Mouse (Mus musculus) heart, embryonic 12.5 days (tissue): ENCODE data around the gene Psmc3. TPM values are rescaled to one million over a fixed set of nuclear protein-coding genes. Genes with fewer than 3 reads are reported as not detected.

Experiments
- ATAC-seq: fragments of 200-750 bp; cut with Nextera tagmentation; 2 replicates; pipeline ENCODE4 v1.8.0; 2017; ENCODE audit warnings: moderate TSS enrichment, moderate library complexity; ENCODE audit not compliant: insufficient number of reproducible peaks, low FRiP score
- H3K27ac ChIP-seq: fragments of 300-500 bp; sonication (generic); 2 replicates; pipeline ENCODE4 v1.5.1; 2016; ENCODE audit warnings: mild to moderate bottlenecking, moderate library complexity; ENCODE audit not compliant: poor library complexity, severe bottlenecking
- H3K27me3 ChIP-seq: fragments of 300-500 bp; sonication (generic); replicated peaks from 2 replicates; pipeline ENCODE4 v1.6.1; 2016; ENCODE audit warnings: mild to moderate bottlenecking, moderate library complexity
- H3K36me3 ChIP-seq: fragments of 300-500 bp; sonication (generic); 2 replicates; pipeline ENCODE4 v1.6.1; 2016; ENCODE audit warnings: mild to moderate bottlenecking, moderate library complexity
- H3K4me1 ChIP-seq: fragments of 300-500 bp; sonication (generic); replicated peaks from 2 replicates; pipeline ENCODE4 v1.6.1; 2016; ENCODE audit warnings: mild to moderate bottlenecking
- H3K4me2 ChIP-seq: fragments of 300-500 bp; sonication (generic); 2 replicates; pipeline ENCODE4 v1.6.1; 2016; ENCODE audit warnings: mild to moderate bottlenecking, moderate library complexity
- H3K4me3 ChIP-seq: fragments of 300-500 bp; sonication (generic); 2 replicates; pipeline ENCODE4 v1.5.1; 2016; ENCODE audit warnings: mild to moderate bottlenecking
- H3K9ac ChIP-seq: fragments of 300-500 bp; sonication (generic); 2 replicates; pipeline ENCODE4 v1.6.1; 2016; ENCODE audit warnings: mild to moderate bottlenecking, moderate library complexity
- H3K9me3 ChIP-seq: fragments of 300-500 bp; sonication (generic); replicated peaks from 2 replicates; pipeline ENCODE4 v1.6.1; 2016; ENCODE audit warnings: mild to moderate bottlenecking, moderate library complexity
- WGBS: fragments of 180-500 bp; shearing (Covaris S2); methylation state at CpG from one replicate; pipeline ENCODE4 v1.1.7; 2016; 5-methylcytosine and 5-hydroxymethylcytosine counted together
- polyA plus RNA-seq: library from polyadenylated mRNA; unstranded; fragments of >200 nt; fragmentation: Nextera tagmentation; extraction: Ambion mirVana; gene quantifications from 2 replicates; pipeline ENCODE4 v1.2.1, GENCODE M21; 2016

Psmc3 gene
- polyA plus RNA-seq, 1 experiment from 2014 or later: 252 TPM

DNA sequence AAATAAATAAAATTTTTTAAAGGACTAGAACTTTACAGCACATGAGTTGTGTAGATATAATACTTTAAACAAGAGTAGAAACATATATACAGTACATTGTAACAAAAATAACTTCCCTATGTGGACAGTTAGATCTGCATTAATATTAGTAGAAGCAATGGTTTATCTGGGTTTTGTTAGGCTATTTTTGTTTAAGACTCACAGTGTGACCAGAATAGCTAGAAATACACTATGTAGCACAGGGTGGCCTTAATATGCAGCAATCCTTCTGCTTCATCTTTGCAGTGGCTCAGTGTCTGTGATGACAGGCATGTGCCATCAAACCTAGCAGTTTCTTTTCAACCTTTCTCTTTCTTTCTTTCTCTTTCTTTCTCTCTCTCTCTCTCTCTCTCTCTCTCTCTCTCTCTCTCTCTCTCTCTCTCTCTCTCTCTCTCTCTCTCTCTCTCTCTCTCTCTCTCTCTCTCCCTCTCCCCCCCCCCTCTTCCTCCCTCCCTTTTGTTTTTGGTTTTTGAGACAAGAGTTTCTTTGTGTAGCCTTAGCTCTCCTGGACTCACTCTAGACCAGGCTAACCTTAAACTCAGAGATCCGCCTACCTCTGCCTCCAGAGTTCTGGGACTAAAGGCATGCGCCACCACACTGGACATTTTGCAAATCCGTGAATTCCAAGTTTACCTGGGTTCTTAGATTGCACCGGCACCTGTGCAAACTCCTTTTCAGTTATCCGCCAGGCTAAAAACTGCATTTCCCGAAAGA, 452 bp upstream of the Psmc3 start:
- Histone ChIP-seq H3K4me3 (peak overlapping the region; percentile 81), H3K9ac (peak overlapping the region; percentile 68), H3K4me2 (peak overlapping the region; percentile 93), H3K9me3 (no peaks in the 10 kb centered on the region), H3K36me3 (peaks cover 43% of the 10 kb centered on the region), H3K4me1 (peaks cover 14% of the 10 kb centered on the region), H3K27ac (no peak overlapping the region), H3K27me3 (no peaks in the 10 kb centered on the region)
- peak; percentile 42; the same call in 1 of the 2 replicates for ATAC-seq
- 0% methylated on average over 6 of the region's 6 CpGs for WGBS

DNA sequence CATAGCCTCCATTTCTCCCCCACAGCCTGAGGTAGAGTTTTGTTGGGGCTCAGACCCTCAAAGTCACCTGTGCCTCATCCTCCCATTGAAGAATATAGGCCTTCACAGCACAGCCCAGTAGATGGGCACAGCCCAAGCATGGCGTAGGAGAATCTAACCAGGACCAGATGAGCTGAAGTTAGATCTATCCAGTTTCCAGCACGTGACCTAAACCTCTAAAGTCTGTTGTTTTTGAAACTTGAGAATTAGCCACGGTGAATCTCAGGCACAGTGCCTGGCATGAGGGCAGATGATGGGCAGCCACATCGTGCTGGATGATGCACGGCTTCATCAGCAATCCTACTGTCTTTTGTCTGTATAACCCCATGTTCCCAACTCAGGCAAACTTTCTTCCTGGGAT, 4.6 kb downstream of the Psmc3 start:
- Histone ChIP-seq H3K4me3 (no peak overlapping the region), H3K36me3 (peaks cover 76% of the 10 kb centered on the region), H3K4me1 (peaks cover 38% of the 10 kb centered on the region), H3K9ac (no peak overlapping the region), H3K27ac (no peak overlapping the region), H3K27me3 (no peaks in the 10 kb centered on the region), H3K4me2 (no peak overlapping the region), H3K9me3 (no peaks in the 10 kb centered on the region)
- 93% methylated on average over 5 of the region's 5 CpGs for WGBS
- ATAC-seq: no peak

DNA sequence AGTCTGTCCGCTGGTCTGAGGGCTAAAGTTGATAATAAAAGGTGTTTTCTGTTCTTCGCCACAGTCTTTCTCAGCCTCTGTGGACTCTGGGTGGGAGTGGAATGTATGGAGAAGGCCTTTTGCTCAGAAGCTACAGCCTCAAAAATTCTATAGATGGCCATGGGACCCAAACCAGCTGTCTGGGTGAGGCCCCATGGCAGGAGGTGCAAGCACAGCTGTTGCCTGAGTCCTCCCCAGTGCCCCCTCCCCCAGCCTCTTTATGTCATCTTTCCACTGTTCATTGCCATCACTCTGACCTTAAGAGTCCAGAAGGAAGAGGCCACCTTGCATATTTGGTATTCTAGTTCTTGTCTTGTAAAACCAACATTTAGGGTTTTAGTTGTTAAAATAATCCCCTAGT, 5.6 kb downstream of the Psmc3 start:
- ATAC-seq: no peak
- Histone ChIP-seq H3K27me3 (no peaks in the 10 kb centered on the region), H3K9me3 (no peaks in the 10 kb centered on the region), H3K9ac (no peak overlapping the region), H3K4me3 (no peak overlapping the region), H3K4me2 (no peak overlapping the region), H3K36me3 (peaks cover 85% of the 10 kb centered on the region), H3K27ac (no peak overlapping the region), H3K4me1 (peaks cover 38% of the 10 kb centered on the region)
- 96% methylated on average over 2 of the region's 2 CpGs for WGBS

DNA sequence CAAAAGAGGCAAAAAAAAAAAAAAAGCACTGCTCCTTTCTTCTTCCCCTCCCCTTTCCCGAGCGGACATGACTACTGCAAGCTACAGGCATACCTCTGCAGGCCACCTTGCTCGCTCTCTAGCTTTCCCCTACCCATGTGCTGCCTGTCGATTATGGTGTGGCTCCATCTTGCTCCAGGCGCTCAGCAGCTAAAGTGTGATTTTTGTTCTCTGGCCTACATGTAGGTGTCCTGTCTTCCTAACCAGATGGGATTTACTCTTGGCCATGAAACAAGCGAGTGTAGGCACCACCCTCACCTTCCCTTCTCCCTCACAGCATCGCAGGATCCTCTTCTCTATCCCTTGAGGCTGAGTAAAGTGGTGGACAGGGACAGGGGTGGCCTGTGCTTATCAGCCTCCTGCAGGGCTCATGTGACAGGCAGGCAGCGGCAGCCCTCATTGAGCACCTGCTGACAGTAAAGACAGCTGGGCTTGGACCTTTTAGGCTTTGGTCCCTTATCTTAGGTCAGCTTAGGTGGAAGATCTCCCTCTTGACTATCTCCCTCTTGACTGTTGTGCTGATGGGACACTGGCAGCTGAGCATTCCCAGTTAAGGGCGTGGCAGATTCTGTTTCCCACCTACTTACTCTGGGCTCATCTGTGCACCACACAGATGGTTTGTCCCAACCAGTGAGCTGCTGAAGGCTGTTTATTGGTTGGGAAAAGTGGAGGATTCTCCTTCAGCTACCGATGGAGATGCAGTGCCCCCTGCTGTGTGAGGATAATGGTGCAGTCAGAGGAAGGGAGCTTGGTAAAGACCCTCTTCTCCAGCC, 6.9 kb downstream of the Psmc3 start:
- ATAC-seq: peak; percentile 67
- peaks cover 91% of the 10 kb centered on the region for H3K36me3 ChIP-seq
- H3K9me3 ChIP-seq: no peaks in the 10 kb centered on the region
- no peak overlapping the region for H3K9ac ChIP-seq
- H3K4me3 ChIP-seq: no peak overlapping the region
- no peaks in the 10 kb centered on the region for H3K27me3 ChIP-seq
- H3K4me1 ChIP-seq: peaks cover 29% of the 10 kb centered on the region
- H3K27ac ChIP-seq: peak overlapping the region; percentile 81
- 47% methylated on average over 10 of the region's 10 CpGs for WGBS
- H3K4me2 ChIP-seq: no peak overlapping the region

DNA sequence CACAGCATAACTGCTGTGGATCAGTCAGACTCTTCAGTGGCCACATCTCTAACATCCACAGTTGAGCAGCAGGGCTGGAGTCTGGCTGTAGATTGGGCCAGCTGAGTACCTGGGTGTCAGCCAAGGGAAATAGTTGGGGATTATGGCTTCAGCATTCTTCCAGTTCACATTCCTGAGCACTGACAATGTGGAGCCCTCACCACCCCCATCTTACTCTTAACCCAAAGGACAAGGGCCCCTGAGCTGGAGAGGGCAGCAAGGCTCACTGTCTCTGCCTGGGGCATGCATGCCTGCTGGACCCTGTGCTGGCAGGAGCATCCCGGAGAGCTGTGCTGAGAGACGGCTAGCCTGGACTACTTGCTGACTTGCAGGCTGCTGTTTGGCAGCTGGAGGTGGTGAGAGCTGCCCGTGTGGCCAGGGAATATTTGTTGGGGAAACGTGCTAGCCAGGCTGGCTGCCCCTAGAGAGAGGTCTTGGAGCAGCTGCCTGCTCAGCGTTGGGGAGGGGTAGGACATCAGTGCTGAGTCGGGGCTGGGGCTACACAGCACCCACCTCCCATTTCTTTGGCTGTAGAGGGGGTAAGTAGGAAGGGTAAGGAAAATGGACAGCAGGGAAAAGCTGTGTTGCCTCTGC, 8.2 kb downstream of the Psmc3 start:
- no peaks in the 10 kb centered on the region for H3K9me3 ChIP-seq
- H3K27ac ChIP-seq: peak overlapping the region; percentile 81
- H3K4me1 ChIP-seq: peaks cover 30% of the 10 kb centered on the region
- H3K9ac ChIP-seq: 0 out of 2 replicates have a peak overlapping the region, but pooled peaks have one; percentile 29
- 62% methylated on average over 6 of the region's 6 CpGs for WGBS
- no peak for ATAC-seq
- H3K36me3 ChIP-seq: peaks cover 85% of the 10 kb centered on the region
- H3K4me2 ChIP-seq: 0 out of 2 replicates have a peak overlapping the region, but pooled peaks have one; percentile 14
- H3K4me3 ChIP-seq: no peak overlapping the region
- H3K27me3 ChIP-seq: no peaks in the 10 kb centered on the region

DNA sequence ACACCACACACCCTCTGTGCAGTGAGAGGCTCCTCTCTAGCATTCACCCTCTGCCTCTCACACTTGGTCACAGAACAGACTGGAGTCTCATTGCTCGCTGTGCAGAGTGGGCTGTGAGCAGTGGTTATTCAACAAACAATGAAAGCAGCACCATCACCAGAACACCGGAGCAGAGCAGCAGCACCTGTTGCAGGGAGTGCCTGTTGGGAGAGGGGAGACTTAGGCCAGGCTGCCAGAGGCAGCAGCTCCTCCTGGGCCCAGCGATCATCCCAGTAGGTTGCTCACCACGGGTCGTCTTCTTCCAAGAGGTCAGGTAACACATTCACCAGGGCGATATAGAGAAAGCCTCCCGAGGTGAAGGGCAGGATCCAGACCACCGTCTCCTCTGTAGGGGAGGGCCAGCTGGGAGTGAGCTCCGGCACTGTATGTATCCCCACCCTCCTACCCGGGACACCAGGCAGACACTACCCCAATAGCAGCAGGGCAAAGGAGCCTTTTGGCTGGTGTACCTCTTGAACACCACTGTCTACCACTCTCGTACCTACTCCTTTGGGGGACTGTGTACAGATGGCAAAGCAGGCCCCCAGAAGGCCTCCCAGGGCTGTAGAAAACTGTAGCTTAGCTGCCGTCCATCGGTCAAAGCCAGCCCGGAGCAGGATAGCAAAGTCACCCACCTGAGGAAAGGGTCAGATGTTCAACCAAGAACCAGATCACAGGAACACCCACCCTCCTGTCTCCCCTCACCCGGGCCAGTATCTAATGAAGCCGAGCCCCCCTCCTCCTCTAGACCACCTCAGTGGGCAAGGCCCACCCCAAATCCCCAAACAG, 9.2 kb downstream of the Psmc3 start:
- peak overlapping the region; percentile 81; the same call in 1 of the 2 replicates for H3K27ac ChIP-seq
- no peak overlapping the region for H3K4me3 ChIP-seq
- no peaks in the 10 kb centered on the region for H3K27me3 ChIP-seq
- no peak for ATAC-seq
- WGBS: 90% methylated on average over 16 of the region's 16 CpGs
- H3K36me3 ChIP-seq: peaks cover 80% of the 10 kb centered on the region
- no peaks in the 10 kb centered on the region for H3K9me3 ChIP-seq
- H3K4me1 ChIP-seq: peaks cover 30% of the 10 kb centered on the region
- H3K4me2 ChIP-seq: no peak overlapping the region
- peak overlapping the region; percentile 38; the same call in 1 of the 2 replicates for H3K9ac ChIP-seq

DNA sequence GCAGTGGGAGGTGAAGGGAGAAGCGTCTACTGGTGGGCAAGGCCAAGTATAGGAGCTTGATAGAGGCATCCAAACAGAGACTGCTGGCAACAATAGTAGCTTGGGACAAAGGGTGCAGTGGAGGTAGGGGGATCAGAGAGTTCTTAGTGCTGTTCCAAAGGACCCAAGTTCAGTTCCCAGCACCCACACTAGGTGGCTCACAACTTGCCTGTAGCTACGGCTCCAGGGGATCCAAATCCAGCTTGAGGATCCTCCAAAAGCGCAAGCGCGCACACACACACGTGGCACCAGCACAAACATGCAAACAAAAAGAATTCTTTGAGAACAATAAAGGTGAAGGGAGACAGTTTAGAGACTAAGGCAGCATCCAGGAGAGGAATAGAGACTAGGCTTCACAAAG, 10.4 kb downstream of the Psmc3 start:
- Histone ChIP-seq H3K9me3 (no peaks in the 10 kb centered on the region), H3K27me3 (no peaks in the 10 kb centered on the region), H3K4me2 (no peak overlapping the region), H3K4me3 (no peak overlapping the region), H3K9ac (no peak overlapping the region), H3K27ac (no peak overlapping the region), H3K36me3 (peaks cover 69% of the 10 kb centered on the region), H3K4me1 (peaks cover 42% of the 10 kb centered on the region)
- ATAC-seq: no peak
- 92% methylated on average over 6 of the region's 6 CpGs for WGBS

DNA sequence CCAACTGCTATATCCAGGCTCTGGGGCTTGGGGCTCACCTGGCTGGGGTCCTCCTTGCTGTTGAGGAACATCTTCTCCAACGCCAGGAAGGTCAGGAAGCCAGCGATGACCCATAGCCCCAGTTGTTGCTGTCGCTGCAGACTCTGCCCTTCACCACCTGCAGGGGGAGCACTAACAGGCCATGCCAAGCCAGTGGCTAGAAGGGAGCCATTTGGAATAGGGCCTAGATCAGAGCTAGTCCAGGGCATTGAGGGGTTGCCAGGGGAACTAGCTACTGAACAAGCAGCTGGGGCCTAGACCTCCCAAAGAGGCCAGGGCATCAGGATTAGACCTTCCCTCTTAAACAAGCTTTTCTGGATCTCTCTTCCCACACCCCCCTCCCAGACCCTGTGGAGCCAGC, 11.7 kb downstream of the Psmc3 start:
- H3K4me3 ChIP-seq: no peak overlapping the region
- H3K36me3 ChIP-seq: peaks cover 60% of the 10 kb centered on the region
- no peak overlapping the region for H3K27ac ChIP-seq
- ATAC-seq: no peak
- no peaks in the 10 kb centered on the region for H3K9me3 ChIP-seq
- no peak overlapping the region for H3K4me2 ChIP-seq
- H3K27me3 ChIP-seq: no peaks in the 10 kb centered on the region
- H3K4me1 ChIP-seq: peaks cover 43% of the 10 kb centered on the region
- 48% methylated on average over 3 of the region's 3 CpGs for WGBS
- H3K9ac ChIP-seq: no peak overlapping the region

DNA sequence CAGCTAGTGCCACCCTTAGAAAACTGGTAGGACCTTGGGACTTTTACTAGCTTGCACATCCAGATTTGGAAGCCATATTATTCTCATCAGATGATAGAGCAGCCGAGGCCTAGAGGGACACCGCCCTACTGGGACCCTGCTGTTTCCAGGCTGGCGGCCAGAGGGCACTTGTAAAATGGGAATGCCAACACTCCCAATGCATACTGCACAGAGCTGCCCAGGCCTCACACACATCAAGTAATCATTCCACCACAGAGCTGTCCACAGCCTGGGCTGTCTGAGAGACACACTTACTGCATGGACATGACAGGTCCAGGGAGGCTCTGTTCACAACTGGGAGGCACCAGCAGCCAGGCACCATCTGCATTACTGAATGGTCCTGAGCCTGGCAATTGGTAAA, 12.6 kb downstream of the Psmc3 start:
- ATAC-seq: no peak
- H3K36me3 ChIP-seq: peaks cover 53% of the 10 kb centered on the region
- 80% methylated on average over 3 of the region's 3 CpGs for WGBS

DNA sequence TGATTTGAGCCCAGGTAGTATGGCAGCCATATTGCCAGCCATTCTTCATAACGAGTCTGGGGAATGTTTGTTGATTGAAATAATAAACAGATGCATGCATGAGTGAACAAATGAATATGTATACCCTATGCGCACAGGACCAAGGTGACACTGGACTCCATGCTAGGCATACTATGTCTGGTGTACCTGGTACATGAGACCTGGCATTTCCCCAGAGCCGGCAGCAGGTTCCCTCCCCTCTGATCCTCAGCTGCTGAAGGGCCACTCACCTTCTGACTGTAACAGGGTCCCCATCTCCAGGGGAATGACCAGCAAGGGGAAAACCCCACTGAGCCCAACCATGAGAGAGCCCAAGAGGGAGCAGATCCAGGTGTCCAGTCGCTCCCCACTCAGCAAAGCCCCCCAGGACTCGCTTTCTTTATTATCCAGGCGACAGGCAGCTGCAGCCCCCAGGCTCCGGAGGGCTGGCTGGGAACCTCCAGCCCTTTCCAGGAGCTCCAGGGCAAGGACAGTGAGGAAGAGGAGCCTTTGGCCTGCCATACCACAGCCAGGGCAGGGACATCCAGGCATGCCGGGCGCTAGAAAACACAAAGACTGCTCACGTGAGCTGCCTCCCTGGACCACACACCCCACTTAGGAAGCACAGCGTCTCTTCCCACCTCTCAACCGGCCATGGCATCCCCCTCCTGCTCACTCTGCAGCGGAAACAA, 14.5 kb downstream of the Psmc3 start:
- H3K4me1 ChIP-seq: peaks cover 24% of the 10 kb centered on the region
- H3K27ac ChIP-seq: no peak overlapping the region
- peak overlapping the region; percentile 70 for H3K4me3 ChIP-seq
- WGBS: 59% methylated on average over 13 of the region's 13 CpGs
- H3K36me3 ChIP-seq: peaks cover 35% of the 10 kb centered on the region
- no peak for ATAC-seq
- H3K4me2 ChIP-seq: peak overlapping the region; percentile 77
- H3K9me3 ChIP-seq: no peaks in the 10 kb centered on the region
- peak overlapping the region; percentile 67 for H3K9ac ChIP-seq
- no peaks in the 10 kb centered on the region for H3K27me3 ChIP-seq

More for the DNA sequence above, 12.6 kb downstream of the Psmc3 start:
- Histone ChIP-seq H3K4me3 (no peak overlapping the region), H3K4me2 (no peak overlapping the region), H3K9me3 (no peaks in the 10 kb centered on the region), H3K4me1 (peaks cover 40% of the 10 kb centered on the region), H3K9ac (no peak overlapping the region), H3K27me3 (no peaks in the 10 kb centered on the region), H3K27ac (no peak overlapping the region)
